Mouse (Mus musculus): ENCODE results near the gene Thsd7a. TPM values are rescaled to one million over a fixed set of nuclear protein-coding genes. Genes with fewer than 3 reads are reported as not detected.

Thsd7a gene
- polyA plus RNA-seq (2015; fragmentation: Nextera tagmentation; extraction: Ambion mirVana), result 6.6 and 7.6 TPM in 2 replicates

DNA sequence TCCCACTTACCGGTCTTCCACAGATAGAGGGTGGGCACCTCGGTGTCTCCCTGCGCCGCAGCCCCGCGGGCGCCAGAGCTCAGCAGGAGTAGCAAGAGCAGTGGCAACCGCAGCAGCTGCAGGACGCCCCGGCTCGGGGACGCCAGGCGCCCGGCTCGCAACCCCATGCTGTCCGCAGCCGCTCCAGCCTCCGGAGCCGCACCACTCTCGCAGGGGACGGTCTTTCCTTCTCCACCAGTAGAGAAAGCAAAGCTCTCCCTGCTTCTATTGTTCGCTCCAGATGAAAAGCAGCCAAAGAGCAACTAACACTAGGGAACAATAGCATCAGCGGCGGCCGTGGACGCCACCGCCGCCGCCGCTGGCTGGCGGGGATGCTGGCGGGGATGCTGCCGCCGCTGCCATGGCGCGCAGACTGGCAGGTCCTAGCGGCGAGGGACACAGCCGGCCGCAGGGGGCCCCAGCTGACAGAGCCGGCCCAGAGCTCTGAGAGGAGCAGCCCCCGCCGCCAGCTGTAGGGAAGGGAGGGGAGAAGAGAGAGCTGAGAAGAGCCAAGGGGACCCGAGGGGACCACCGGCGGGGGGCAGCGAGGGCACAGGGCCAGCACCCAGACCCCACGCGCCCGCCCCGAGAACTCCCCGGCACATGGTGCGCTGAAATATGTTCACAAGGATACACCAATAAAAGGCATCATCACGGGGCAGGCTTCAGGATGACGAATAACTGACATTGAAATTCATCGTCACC is at the start of gene Thsd7a:
Thsd7a (minus strand) TSS at position 624 of the 744 bp plus-strand sequence.
- 0% methylated on average over 56 of the region's 56 CpGs for WGBS
- Histone ChIP-seq H3K27ac (peak within 1 kb of the TSS; percentile 77), H3K9me3 (no peaks in the 10 kb centered on the region), H3K9ac (peak within 1 kb of the TSS; percentile 78), H3K36me3 (no peaks in the 10 kb centered on the region), H3K27me3 (no peaks in the 10 kb centered on the region), H3K4me2 (replicated peaks) (peak within 1 kb of the TSS; percentile 91), H3K4me1 (peaks cover 6% of the 10 kb centered on the region; the same call in 1 of the 2 replicates), H3K4me3 (peak within 1 kb of the TSS; percentile 70)
- peak; percentile 90 for ATAC-seq (ENCODE audit: low FRiP score, low read depth)

DNA sequence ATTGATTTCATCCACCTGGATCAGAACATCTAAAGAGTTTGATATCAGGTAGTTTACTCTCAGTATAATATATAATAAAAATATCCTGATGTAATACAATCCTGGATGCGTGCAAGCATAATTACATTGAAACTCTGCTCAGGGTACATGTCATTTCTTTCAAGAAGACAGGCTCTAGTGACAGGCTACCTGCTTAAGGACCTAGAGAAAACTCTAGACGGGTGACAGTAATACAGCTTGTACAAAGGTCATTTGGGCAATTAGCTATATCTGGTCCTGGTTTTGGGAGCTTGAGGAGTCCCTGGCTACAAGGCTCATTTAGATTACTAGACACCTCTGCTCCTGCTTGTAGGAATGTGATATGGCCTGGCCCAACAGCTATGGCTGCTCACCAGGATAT is 37.9 kb upstream of the Thsd7a start:
- H3K9ac ChIP-seq, result no peak overlapping the region
- peaks cover 4% of the 10 kb centered on the region; the same call in 1 of the 2 replicates for H3K4me1 ChIP-seq
- no peaks in the 10 kb centered on the region for H3K36me3 ChIP-seq
- no peak overlapping the region for H3K4me2 ChIP-seq (replicated peaks)
- H3K27me3 ChIP-seq, result no peaks in the 10 kb centered on the region
- no peak overlapping the region for H3K27ac ChIP-seq
- WGBS, result 66% methylated on average over 2 of the region's 2 CpGs
- H3K9me3 ChIP-seq, result no peaks in the 10 kb centered on the region
- no peak overlapping the region for H3K4me3 ChIP-seq
- no peak for ATAC-seq (ENCODE audit: low FRiP score, low read depth)

DNA sequence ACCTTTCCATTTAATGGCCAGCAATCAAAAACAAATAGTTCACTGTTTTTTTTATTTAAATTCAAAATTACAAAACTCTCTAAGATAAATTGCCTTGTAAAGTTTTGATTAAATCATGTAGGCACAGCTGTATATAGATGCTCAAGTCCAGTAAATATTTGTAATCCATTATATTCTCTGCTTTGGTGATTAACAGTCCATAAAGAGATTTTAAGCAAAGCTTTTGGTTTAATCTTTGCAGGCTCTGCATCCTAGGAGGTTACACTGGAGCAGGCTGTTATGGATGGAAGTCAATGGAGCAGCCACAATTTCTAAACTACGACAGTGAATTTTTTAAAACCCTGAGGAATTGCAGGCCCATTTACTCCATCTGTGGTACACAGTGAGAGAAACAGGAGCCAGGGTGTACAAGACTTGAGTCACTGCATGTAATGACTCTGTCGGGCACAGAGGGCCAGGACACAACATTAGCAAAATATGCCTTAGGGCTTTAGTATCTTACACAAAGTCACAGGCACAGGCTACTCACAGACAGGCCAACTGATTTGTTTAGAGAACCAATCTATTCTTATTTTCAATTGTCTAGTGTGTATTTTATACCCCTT is 37.3 kb upstream of the Thsd7a start:
- 17% methylated on average over 2 of the region's 2 CpGs for WGBS
- Histone ChIP-seq H3K9ac (no peak overlapping the region), H3K4me2 (replicated peaks) (no peak overlapping the region), H3K9me3 (no peaks in the 10 kb centered on the region), H3K27ac (no peak overlapping the region), H3K4me1 (peaks cover 4% of the 10 kb centered on the region; the same call in 1 of the 2 replicates), H3K36me3 (no peaks in the 10 kb centered on the region), H3K4me3 (no peak overlapping the region), H3K27me3 (no peaks in the 10 kb centered on the region)
- no peak for ATAC-seq (ENCODE audit: low FRiP score, low read depth)

DNA sequence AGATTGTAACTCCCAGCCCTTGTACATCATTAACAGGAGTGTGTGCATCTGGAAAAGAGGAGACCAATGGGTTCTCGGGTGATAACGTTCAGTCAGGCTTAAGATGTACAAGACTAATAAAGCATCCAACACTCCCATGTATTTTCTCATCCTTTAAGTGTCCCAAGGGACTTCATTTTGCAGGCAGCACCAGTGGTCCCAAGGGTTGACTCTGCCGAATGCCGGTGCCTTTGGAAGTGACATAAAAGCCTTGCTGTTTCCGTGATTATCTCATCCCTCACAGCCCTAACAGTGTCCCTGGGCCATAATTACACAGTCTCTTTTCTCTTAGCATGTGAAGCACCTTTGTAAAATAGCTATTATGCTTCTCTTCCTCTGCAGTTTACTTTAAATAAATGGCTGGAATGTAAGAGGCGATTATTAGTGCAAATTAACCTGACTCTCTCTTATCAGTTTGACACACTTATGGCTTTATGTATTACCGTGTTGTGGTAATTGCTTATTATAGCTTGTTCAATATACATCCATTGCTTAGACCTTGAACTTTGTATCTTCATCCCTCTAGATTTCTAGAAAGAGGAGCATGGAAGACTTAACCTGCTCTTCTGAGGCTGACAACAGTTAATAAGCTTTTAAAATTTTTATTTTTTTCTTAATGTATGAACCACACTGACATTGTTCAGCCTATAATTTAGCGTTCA is 35.9 kb upstream of the Thsd7a start:
- 77% methylated on average over 8 of the region's 8 CpGs for WGBS
- Histone ChIP-seq H3K9ac (no peak overlapping the region), H3K27me3 (no peaks in the 10 kb centered on the region), H3K4me3 (no peak overlapping the region), H3K36me3 (no peaks in the 10 kb centered on the region), H3K4me2 (replicated peaks) (no peak overlapping the region), H3K27ac (no peak overlapping the region), H3K4me1 (peaks cover 4% of the 10 kb centered on the region; the same call in 1 of the 2 replicates), H3K9me3 (no peaks in the 10 kb centered on the region)
- ATAC-seq (ENCODE audit: low FRiP score, low read depth), result no peak

DNA sequence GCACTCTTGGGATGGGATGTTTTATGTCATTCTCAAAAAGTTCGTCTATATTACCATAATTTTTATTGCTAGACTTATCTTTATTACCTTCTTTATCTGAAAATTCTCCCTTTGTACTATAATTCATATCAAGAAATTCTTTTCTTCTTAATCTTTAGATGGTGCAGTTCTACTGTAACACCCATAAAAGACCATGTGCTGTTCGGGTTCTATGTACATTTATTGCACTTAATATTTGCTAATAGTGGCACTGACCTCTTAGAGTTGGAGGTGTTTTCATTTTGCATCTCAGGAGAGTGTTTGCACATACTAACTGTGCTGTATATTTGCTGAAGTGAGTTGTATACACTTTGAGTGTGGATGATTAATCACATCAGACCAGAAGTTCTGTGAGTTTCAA is 23.6 kb upstream of the Thsd7a start:
- no peak overlapping the region for H3K27ac ChIP-seq
- no peaks in the 10 kb centered on the region for H3K27me3 ChIP-seq
- no peak for ATAC-seq (ENCODE audit: low FRiP score, low read depth)
- 76% methylated on average over 2 of the region's 2 CpGs for WGBS
- no peaks in the 10 kb centered on the region for H3K9me3 ChIP-seq
- H3K36me3 ChIP-seq, result no peaks in the 10 kb centered on the region
- no peaks in the 10 kb centered on the region for H3K4me1 ChIP-seq
- H3K4me2 ChIP-seq (replicated peaks), result no peak overlapping the region
- H3K9ac ChIP-seq, result no peak overlapping the region
- no peak overlapping the region for H3K4me3 ChIP-seq

DNA sequence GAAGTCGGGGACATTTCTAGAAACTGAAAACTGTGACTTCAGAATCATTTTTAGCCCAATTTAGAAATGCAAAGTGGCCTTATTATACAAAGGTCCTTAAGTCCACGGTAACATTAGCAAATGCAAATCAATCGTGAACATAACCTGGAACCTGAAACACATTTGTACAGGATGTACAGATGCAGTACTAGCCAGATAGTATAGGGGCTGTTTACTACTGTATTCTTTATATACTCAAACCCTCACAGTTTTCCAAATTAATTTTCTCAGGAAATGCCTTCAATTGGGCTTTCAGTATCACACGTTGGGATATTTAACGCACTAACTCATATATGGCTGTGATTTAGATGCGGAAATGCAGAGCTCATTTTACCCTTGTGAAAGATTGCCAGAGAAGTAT is 16.0 kb upstream of the Thsd7a start:
- WGBS, result 78% methylated on average over 6 of the region's 6 CpGs
- H3K27me3 ChIP-seq, result no peaks in the 10 kb centered on the region
- no peaks in the 10 kb centered on the region for H3K4me1 ChIP-seq
- H3K36me3 ChIP-seq, result no peaks in the 10 kb centered on the region
- no peaks in the 10 kb centered on the region for H3K9me3 ChIP-seq
- H3K4me3 ChIP-seq, result no peak overlapping the region
- no peak overlapping the region for H3K4me2 ChIP-seq (replicated peaks)
- H3K9ac ChIP-seq, result no peak overlapping the region
- no peak overlapping the region for H3K27ac ChIP-seq
- no peak for ATAC-seq (ENCODE audit: low FRiP score, low read depth)

DNA sequence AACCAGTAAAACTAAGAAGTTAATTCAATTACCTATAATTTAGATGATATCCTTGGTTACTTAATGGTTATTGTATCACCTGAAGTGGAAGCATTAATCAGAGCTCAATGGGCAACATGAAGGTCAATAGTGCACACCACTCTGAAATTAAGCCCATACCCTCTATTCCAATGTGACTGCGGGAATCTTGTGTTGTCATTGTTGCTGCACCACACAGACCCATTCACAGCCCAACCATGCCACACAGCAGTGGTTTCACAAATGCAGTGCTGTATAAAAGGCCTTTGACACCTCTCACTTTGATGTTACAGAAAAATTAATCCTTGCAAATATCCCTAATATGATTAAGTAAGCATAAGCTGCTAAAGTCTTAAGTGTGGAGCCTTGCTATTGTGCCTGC is 15.4 kb upstream of the Thsd7a start:
- Histone ChIP-seq H3K27me3 (no peaks in the 10 kb centered on the region), H3K9me3 (no peaks in the 10 kb centered on the region), H3K4me3 (no peak overlapping the region), H3K9ac (no peak overlapping the region), H3K27ac (no peak overlapping the region), H3K36me3 (no peaks in the 10 kb centered on the region), H3K4me2 (replicated peaks) (no peak overlapping the region), H3K4me1 (no peaks in the 10 kb centered on the region)
- no peak for ATAC-seq (ENCODE audit: low FRiP score, low read depth)
- WGBS, result 81% methylated on average over 1 of the region's 1 CpGs

DNA sequence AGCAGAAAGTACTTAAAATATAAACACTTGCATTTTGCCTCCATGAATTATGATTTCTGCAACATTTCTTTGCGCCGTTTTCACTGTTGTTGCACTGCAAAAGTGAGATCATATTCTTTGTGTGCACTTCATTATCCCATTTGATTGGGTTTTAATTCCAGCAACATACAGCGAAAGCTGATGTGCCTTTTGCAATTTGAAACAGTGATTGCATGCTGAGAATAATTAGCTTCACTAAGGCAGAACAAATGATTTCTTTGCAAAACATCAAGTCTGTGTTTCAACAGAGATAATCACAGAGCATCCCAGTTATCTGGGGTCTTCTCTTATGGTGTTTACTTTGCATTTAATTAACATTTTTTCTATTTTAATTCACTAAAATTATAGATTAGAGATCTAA is 14.6 kb upstream of the Thsd7a start:
- ATAC-seq (ENCODE audit: low FRiP score, low read depth), result no peak
- WGBS, result 91% methylated on average over 3 of the region's 3 CpGs

DNA sequence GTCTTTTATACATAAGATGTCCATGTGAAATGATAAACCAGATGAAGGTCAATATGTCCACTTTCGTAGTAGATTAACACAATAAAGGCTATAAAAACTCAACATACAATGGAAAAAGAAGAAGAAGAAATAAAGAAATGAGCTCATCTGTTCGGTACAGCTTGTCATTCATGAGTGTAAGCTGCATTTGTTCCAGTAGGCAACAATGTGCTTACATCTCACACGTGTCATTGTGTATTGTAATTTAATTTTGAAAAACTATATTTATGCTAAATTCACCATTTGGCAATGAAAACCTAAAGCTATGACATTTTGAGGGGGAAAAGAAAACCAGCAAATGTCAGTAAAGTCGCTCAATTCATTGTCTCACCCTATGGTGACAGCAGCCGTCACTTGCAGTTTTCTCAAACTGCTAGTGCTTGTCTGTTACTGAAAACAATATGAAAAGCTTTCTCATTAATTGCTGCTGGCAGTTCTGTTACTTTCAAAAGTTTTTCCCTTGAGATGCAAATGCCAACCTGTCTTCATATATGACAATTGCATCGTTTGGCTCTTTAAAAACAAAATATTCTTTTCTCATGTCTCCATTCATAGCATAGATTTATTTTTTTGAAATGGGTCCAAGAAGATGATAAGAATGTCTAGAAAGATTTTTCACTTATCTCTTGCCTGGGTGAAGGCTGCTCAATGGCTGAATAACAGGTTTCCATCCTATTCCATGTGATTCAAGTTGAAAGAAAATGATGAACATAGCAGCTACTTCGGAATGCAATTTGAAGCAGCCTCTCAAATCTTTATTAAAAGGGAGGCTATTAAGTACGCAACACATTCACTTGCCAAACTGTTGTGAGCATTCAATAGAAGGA is 10.4 kb upstream of the Thsd7a start:
- H3K4me2 ChIP-seq (replicated peaks), result no peak overlapping the region
- no peak overlapping the region for H3K9ac ChIP-seq
- H3K9me3 ChIP-seq, result 0 out of 2 replicates have a peak, but pooled peaks cover 3% of the 10 kb centered on the region
- H3K4me3 ChIP-seq, result no peak overlapping the region
- H3K27ac ChIP-seq, result no peak overlapping the region
- H3K27me3 ChIP-seq, result no peaks in the 10 kb centered on the region
- H3K36me3 ChIP-seq, result no peaks in the 10 kb centered on the region
- 87% methylated on average over 8 of the region's 8 CpGs for WGBS
- no peaks in the 10 kb centered on the region for H3K4me1 ChIP-seq
- no peak for ATAC-seq (ENCODE audit: low FRiP score, low read depth)

More for the DNA sequence above, 14.6 kb upstream of the Thsd7a start:
- no peaks in the 10 kb centered on the region for H3K36me3 ChIP-seq
- no peak overlapping the region for H3K4me2 ChIP-seq (replicated peaks)
- H3K4me1 ChIP-seq, result no peaks in the 10 kb centered on the region
- no peaks in the 10 kb centered on the region for H3K9me3 ChIP-seq
- no peak overlapping the region for H3K4me3 ChIP-seq
- H3K9ac ChIP-seq, result no peak overlapping the region
- no peak overlapping the region for H3K27ac ChIP-seq
- H3K27me3 ChIP-seq, result no peaks in the 10 kb centered on the region

DNA sequence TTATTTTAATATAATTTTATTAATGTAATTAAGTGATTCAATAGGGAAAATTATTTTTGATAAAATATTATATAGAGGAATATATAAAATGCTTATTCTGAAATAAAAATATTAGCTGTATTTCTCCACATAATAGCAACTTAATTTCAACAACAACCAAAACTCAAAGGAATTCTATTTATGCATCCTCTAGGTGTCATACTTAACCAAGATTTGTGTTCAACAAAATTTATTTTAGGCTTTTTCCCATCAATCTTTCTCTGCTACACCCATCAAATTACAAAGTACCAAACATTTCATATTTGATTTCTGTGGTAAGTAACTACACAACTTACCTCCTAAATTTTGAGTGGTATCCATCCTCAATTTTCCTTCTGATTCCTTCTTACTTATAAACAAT is 3.1 kb upstream of the Thsd7a start:
- H3K4me3 ChIP-seq, result no peak overlapping the region
- H3K36me3 ChIP-seq, result no peaks in the 10 kb centered on the region
- no peak overlapping the region for H3K9ac ChIP-seq
- H3K4me1 ChIP-seq, result peaks cover 6% of the 10 kb centered on the region; the same call in 1 of the 2 replicates
- H3K27ac ChIP-seq, result no peak overlapping the region
- ATAC-seq (ENCODE audit: low FRiP score, low read depth), result no peak
- H3K4me2 ChIP-seq (replicated peaks), result no peak overlapping the region
- no peaks in the 10 kb centered on the region for H3K27me3 ChIP-seq
- 0 out of 2 replicates have a peak, but pooled peaks cover 3% of the 10 kb centered on the region for H3K9me3 ChIP-seq

DNA sequence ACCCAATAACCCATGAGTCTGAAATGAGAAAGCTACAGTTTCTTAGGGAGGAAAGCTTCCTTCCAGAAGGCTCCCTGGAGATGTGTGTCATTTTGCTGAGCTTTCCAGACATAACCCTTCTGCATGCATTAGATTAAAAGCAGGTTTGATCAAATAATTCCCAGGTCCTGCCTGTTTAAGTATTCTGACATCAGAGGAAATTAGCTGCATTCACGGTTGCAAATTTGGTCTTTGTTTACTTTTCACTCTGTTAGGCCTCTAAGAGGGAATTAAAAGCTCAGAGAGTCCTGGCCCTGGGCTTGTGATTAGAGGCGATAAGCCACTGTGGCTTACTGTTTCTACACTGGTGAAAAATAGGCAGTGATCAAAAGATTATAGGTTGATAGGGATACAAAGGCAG is 1.2 kb upstream of the Thsd7a start:
- H3K4me2 ChIP-seq (replicated peaks), result no peak overlapping the region
- peaks cover 6% of the 10 kb centered on the region; the same call in 1 of the 2 replicates for H3K4me1 ChIP-seq
- WGBS, result 23% methylated on average over 2 of the region's 2 CpGs
- H3K27ac ChIP-seq, result no peak overlapping the region
- no peaks in the 10 kb centered on the region for H3K36me3 ChIP-seq
- H3K4me3 ChIP-seq, result no peak overlapping the region
- ATAC-seq (ENCODE audit: low FRiP score, low read depth), result no peak
- no peaks in the 10 kb centered on the region for H3K27me3 ChIP-seq
- H3K9ac ChIP-seq, result no peak overlapping the region
- H3K9me3 ChIP-seq, result no peaks in the 10 kb centered on the region
